Mouse (Mus musculus): Measurements from ENCODE around the gene Wdr64.
A peak's percentile ranks its signal among the peaks of the same experiment; 100 is the strongest.

Gene Wdr64

GRCm38 (mm10) chr1:175698293-175698692 is at the start of gene Wdr64:
Gene Wdr64 (plus strand): TSS chr1:175698593.
- no peak for DNase-seq (ENCODE audit: low read depth, low spot score)

- no peak for DNase-seq (ENCODE audit: low read depth, low spot score)
Measured at GRCm38 (mm10) chr1:175648615-175649014, 49.8 kb upstream of the Wdr64 start.

GRCm38 (mm10) chr1:175659900-175660299 is 38.5 kb upstream of the Wdr64 start:
- DNase-seq (ENCODE audit: low read depth, low spot score): no peak

DNA sequence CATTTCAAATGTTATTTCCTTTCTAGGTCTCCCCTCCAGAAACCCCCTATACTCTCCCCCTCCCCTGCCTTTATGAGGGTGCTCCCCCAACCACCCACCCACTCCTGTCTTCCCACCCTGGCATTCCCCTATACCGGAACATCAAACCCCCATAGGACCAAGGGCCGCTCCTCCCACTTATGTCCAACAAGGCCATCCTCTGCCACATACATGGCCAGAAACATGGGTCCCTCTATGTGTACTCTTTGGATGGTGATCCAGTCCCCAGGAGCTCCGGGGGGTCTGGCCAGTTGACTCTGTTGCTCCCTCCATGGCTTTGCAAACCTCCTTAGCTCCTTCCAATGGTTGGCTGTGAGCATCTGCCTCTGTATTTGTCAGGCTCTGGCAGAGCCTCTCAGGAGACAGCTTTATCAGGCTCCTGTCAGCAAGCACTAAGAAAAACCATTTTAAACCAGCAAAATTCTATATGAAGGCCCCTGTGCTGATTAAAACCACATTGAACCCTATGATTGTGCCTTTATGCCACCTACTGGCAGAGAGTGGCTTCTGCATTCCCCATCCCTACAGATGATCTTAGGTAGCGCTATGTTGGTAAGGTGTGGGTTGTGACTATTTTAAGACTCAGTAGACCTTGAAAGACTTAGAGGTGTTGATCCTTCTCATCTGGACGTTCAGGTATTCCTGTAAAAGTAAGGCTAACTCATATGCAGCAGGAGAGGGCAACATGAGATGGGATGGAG is 29.6 kb upstream of the Wdr64 start:
- no peak for DNase-seq (ENCODE audit: low read depth, low spot score)

DNA sequence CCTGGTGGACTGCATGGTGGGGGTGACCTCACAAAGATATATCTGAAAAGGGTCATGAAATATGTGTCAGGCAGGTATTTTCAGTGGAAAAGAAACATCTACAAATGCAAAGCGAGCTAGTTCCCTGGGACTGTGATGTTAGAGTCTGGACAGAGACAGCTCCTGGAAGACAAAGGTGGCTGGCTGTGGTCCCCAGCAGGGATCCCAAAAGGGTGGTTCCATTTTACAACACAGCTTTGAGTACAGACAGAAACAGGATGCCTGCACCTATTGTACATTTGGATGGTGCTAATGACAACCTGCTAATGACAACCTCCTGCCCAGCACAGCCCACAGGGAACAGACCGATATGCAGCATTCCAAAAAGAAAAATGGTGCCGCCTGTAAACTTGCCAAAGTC is 28.9 kb upstream of the Wdr64 start:
- no peak for DNase-seq (ENCODE audit: low read depth, low spot score)

- no peak for DNase-seq (ENCODE audit: low read depth, low spot score)
Measured at GRCm38 (mm10) chr1:175670042-175670441, 28.4 kb upstream of the Wdr64 start.

- no peak for DNase-seq (ENCODE audit: low read depth, low spot score)
Measured at GRCm38 (mm10) chr1:175671626-175672025, 26.8 kb upstream of the Wdr64 start.

DNA sequence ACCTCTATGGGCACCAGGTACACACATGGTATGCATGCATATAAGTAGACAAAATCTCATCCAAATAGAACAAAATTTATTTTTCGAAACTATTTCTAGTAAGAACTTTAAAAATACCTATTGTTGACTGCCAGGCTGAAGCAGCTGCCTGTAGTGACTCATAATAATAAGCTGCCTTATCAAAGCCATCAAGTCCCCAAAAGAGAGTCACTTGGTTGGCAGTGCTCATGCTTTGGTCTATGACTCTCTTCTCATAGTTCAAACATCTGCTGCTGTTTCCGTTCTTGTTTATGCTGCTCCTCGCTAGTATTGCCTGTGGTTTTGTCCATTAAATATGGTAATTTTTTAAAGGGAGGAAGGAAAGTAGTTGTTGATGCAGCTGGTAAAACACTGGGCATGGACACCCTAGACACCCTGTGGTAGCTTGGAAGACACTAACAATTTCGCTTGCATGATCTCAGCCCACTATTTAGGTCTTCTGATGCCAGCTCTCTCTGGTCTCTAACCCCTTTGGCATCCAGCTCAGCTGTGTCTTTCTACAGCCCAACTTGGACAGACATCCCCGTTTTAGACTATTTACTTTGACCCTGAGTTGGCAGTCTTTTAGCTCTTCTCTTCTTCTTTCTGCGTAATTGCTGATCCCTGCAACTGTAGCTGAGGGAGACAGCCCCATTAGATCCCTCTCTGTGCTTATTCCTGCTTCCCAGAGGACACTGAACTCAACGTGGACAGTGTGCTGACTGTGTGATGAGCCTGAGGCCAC is 24.6 kb upstream of the Wdr64 start:
- DNase-seq (ENCODE audit: low read depth, low spot score): no peak

GRCm38 (mm10) chr1:175675116-175675515 is 23.3 kb upstream of the Wdr64 start:
- DNase-seq (ENCODE audit: low read depth, low spot score): no peak

DNA sequence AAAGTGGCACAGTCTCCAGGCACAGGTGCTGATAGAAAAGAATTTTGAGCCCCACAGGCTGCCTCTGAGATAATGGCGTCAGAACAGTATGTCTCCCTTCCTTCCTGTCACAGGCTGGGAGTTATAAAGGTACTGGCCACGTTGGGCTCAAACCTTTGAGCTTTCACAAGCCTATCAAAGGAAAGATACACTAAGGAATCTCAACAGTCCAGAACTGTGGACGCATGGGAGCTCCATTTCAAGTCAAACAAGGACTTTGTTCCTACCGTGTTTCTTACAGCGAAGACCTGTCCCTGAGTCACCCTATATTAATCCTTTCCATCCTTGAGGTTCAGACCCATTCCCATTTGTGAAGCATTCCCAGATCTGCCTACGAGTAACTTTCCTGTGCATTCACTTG is 20.9 kb upstream of the Wdr64 start:
- DNase-seq (ENCODE audit: low read depth, low spot score): no peak

GRCm38 (mm10) chr1:175680995-175681394 is 17.4 kb upstream of the Wdr64 start:
- no peak for DNase-seq (ENCODE audit: low read depth, low spot score)

- DNase-seq (ENCODE audit: low read depth, low spot score): no peak
Measured at GRCm38 (mm10) chr1:175691686-175692245, 6.6 kb upstream of the Wdr64 start.

DNA sequence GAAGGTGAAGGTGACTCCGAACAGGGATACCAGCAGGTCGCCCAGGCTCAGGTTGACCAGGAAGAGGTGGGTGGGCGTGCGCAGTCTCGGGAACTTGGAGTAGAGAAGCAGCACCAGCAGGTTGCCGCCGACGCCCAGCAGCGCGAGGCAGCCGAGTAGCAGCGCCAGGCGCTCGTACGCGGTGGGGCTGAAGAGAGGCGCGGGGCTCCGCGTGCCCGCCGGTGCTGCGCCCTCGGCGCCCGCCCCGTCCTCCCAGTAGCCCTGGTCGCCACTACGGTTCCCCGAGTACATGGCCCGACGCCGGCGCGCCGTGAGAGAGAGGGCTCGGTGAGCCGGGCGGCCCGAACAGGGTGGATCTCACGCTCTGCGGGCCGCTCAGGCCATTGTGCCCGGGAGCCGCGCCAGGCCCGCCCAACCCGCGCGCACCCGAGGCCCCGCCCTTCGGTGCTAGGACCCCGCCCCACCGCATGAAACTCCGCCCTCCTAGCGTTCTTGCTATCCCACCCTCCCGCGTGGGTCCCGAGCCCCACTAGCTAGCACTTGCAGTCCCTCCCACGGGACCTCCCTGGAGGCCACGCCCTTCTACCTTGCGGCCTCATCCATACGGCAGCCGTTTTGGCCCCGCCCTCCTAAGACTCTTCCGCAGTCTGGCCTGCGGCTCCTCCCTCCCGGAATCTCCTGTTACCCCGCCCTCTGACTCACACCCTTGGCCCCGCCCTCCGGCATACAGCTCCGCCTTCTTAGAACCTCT is 6.0 kb upstream of the Wdr64 start, which contains the start of the genes Opn3 and Chml:
Gene Opn3 (minus strand): TSS at position 531 of the 751 bp plus-strand sequence.
Gene Chml (minus strand): TSS at position 656 of the 751 bp plus-strand sequence.
- peak; percentile 96 for DNase-seq (ENCODE audit: low read depth, low spot score)

DNA sequence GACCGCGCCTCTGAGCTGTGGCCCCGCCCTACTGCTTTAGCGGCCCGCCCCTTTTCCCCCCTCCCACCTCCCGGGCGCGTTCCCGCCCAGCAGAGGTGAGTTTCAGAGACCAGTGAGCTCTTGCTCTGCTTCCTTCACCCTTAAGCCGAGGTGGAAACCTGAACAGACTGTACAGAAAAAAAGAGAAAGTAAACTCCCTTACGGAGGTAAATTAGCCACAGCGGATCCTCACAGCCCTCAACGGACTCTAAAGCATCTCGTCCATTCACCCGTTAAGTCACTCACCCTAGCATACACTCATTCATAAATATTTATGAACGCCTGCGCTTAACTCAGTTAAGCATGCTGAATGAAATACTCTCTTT is 5.4 kb upstream of the Wdr64 start:
- no peak for DNase-seq (ENCODE audit: low read depth, low spot score)

- no peak for DNase-seq (ENCODE audit: low read depth, low spot score)
Measured at GRCm38 (mm10) chr1:175693429-175693960, 4.9 kb upstream of the Wdr64 start.

DNA sequence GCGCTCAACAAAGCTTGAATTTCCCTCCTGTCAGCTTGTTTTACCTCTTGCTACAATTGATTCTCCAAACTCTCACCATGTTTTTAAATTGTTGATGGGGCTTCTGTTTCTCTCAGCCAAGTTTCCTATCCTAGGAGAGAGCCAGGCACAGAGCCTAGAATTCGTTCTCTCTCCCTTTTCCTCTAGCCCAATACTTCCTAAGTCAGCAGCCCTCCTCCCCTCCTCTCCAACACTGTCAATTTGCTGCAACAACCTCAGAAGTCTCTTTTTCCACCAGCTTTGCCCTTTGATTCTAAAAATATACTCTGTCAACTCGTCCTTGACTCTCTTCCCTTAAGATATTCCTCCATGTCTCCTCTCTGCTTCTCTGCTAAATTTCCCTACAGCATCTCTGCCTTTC is 982 bp downstream of the Wdr64 start:
- no peak for DNase-seq (ENCODE audit: low read depth, low spot score)

DNA sequence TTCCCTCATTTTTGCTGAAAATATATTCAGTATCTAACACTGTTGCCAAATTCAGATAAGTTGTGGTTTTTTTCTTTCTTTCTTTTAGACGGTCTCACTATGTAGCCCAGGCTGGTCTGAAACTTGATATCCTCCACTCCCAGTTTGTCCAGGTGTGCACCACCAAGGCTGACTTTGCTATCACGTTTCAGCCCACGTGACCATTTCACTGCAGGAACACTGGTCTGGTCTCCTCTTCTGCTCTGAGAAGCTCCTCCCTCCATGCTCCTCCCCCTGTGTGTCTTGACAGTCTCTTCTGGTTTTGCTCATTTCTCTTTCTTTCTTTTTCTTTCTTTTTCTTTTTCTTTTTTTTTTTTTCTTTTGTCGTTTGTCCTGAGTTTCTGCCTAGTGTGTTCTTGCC is 1.4 kb downstream of the Wdr64 start:
- peak; percentile 47 for DNase-seq (ENCODE audit: low read depth, low spot score)

DNA sequence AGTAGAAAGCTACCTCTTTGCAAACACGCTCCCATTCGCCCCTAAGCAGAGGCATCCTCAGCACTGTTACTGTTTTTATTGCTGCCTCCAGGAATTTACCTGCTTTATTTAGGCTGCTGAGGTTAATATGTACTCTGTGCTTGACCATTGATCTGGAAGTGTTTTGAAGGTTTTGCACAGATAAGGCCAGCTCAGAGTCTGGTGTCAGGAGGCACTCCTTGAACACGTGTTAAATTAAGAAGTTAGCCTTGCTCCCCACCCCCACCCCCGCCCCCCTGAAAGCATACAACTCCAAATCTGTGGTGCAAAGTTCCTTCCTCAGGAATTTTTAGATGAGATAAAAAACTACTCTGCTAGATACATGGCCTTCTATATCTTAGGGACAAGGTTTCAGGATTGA is 2.8 kb downstream of the Wdr64 start:
- no peak for DNase-seq (ENCODE audit: low read depth, low spot score)

DNA sequence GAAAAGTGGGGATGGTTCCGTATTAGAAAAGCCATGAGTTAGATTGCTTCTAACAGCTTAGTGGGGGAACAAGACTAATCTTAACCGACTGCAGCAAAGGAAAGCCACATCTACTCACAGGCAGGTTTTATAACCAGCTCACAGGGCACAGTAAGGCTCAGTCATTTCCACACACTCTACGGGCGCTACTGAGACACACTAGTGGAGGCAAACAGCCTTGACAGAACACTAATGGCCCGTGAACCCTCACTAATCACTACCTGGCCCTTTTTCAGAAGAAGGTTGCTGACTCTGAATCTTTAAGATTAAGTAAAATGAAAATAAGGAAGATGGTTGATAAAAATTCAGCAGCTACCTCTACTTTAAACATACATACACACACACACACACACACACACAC is 9.2 kb downstream of the Wdr64 start:
- no peak for DNase-seq (ENCODE audit: low read depth, low spot score)

- DNase-seq (ENCODE audit: low read depth, low spot score): no peak
Measured at GRCm38 (mm10) chr1:175708013-175708412, 9.6 kb downstream of the Wdr64 start.

DNA sequence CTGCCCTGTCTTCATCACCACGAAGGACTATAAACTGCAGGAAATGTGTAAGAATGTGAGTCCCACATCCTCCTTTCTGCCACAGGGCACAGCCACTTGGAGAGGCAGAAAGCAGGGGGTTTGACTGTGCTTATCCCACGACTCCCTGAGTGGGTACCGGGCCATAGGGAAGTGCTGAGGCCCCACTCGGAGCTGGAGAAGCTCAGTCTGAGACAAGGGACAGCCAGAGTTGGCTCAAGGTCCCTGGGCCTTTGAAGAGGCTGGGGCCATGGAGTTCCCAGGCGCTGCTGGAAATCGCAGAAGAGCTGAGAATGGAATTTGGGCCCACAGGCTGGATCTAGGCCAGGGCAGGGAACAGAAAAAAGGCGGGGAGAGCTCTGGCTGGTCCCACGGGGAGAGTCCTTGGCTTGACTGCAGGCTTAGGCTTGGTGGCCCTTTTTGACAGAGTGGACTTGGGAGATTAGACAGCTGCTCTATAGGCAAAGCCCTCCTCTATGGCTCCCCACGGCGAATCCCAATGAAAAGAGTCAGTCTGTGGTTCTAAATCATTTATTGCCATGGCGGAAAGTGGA is 14.0 kb downstream of the Wdr64 start:
- DNase-seq (ENCODE audit: low read depth, low spot score): no peak

All from WW6 (cell line).